Mouse (Mus musculus): Measurements from ENCODE around the gene Zbtb45. TPM values are rescaled to one million over a fixed set of nuclear protein-coding genes. Genes with fewer than 3 reads are reported as not detected.

Gene Zbtb45
- total RNA-seq, 4 experiments from 2014 or later: 27.0 to 29.6 (median 29.3) TPM

DNA sequence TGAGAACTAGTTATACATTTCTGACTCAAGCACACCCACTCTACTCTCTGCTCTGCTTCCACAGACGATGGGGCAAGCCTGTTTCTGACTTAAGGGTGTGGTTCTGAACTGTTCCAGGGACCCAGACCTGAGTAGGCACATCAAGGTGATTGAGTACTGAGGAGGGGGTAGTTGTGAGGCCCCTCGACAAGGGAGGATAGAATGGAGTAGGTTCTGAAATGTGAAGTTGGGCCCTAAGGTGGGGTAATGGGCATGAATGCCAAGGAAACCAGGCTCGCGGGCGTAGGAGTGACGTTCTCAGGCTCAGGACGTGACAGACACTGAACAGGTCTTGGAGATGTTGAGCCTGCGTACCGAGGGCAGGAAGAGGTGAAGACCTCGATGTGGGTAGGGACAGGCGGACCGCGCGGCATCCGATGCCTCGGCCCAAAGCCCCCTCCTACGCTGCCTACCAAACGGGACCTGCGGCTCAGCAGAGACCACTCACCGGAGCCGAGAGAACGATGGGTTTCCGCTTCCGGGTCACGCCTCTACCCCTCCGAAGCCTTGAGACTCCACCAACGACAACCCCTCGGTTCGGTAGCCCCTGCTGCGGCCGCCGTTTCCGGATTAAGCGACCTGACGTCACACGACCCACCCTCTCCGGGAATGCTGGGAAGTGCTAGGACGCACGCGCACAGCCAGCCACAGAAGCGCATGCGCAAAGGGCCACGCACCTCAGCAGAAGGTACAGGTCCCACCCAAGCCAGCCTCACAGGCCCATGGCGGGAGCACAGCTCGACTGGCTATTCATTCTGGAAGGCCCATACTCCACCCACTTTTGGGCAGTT, 24.5 kb upstream of the Zbtb45 start, which contains the start of gene Chmp2a:
Gene Chmp2a (minus strand): TSS at position 660 of the 830 bp plus-strand sequence.
- peak; percentile 98 for DNase-seq (ENCODE audit: low spot score in 2 of 2)

DNA sequence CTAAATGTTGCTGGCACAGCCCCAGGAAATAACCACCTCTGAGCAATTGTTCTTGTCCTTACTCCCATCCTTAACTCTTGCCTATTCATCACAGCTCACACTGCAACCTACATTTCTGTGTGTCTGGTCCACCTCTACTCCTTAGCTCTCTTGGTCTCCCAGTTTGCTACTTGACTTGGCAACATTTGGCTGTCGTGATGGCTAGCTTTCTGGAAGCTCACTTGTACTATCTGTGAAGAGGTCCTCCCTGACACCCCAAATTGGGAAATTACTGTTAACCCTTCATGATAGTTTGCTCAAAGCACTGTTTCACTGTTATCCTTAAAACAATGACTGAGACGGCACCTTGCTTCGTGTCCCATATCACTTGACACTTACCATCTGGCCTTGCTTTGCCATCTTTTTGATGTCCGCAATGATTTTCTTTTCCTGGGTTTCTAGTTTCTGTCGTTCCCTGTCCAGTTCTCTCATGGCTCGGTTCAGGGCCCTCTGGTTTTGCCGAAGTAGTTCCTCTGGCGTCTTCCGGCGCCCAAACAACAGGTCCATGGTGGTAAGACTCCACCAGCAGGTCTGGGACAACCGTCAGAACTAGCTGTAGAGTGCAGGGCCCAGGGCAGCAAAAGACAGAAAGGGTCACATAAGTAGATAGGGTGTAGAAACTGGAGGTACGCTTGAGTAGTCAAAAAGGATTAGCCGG, 23.8 kb upstream of the Zbtb45 start:
- DNase-seq (ENCODE audit: low spot score in 2 of 2): no peak

DNA sequence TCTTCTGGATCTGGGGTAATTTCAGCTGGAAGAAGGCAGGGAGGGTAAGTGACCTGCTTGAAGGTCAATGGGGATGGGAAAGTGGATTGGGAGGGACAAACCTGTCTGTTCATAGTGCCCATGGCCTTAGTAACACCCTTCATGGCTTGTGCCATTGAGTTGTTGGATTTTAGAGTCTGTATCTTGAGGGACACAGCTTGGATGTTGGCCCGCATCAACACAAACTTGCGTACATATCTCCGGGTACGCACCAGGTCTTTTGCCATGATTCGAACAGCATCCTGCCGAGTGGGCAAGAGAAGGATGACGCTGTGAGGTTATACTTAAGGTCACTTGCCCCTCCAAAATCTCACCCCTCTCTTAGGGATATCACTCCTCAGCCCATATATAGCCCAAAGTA, 22.7 kb upstream of the Zbtb45 start:
- no peak for DNase-seq (ENCODE audit: low spot score in 2 of 2)

DNA sequence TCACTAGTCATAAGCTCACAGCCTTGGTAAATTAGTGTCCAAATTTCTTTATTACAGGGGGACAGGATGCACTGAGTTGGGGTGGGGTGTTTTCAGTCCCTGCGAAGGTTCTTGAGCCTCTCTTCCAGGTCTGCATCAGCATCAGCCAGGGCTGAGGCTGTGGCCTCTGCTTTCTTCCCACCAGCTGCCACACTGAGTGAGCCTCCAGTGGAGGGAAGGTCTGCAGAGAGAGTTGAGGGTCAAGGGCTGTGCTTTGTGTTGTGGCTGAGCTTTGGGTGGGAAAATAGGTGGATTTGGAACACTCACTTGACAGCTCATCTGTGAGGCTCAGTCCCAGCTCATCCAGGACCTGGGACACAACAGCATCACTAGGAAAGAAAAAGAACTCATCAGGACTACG, 22.1 kb upstream of the Zbtb45 start:
- no peak for DNase-seq (ENCODE audit: low spot score in 2 of 2)

DNA sequence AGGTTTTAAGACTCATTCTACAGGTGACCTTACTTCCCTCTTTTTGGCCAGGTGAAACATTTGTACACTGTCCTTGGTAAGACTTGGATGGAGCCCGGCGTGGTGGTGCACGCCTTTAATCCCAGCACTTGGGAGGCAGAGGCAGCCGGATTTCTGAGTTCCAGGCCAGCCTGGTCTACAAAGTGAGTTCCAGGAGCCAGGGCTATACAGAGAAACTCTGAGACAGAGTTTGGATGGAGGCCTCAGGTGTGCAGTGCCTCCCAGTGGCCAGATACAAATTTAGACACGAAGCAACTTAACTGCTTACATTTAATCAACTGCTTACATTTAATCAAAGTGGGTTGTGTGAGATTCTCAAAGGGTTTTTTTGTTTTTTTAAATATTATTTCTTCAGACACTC, 21.2 kb upstream of the Zbtb45 start:
- DNase-seq (ENCODE audit: low spot score in 2 of 2): no peak

- DNase-seq (ENCODE audit: low spot score in 2 of 2): no peak
Measured at GRCm38 (mm10) chr7:13028986-13029385, 19.2 kb upstream of the Zbtb45 start.

GRCm38 (mm10) chr7:13025511-13026112, 15.8 kb upstream of the Zbtb45 start:
- no peak for DNase-seq (ENCODE audit: low spot score in 2 of 2)

DNA sequence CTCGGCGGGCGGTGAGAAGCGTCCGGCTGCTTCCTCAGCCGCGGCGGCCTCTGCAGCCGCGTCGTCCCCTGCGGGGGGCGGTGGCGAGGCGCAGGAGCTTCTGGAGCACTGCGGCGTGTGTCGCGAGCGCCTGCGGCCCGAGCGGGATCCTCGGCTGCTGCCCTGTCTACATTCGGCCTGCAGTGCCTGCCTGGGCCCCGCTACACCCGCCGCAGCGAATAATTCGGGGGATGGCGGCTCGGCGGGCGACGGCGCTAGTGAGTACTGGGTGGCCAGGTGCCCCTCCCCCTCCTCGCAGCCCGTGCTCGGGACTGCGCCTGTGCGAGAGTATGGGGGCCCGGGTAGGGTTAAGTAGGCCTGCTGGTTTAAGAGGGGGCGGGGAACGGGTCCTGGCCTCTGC, 15.0 kb upstream of the Zbtb45 start:
- DNase-seq (ENCODE audit: low spot score in 2 of 2): peak; percentile 78 to 79

DNA sequence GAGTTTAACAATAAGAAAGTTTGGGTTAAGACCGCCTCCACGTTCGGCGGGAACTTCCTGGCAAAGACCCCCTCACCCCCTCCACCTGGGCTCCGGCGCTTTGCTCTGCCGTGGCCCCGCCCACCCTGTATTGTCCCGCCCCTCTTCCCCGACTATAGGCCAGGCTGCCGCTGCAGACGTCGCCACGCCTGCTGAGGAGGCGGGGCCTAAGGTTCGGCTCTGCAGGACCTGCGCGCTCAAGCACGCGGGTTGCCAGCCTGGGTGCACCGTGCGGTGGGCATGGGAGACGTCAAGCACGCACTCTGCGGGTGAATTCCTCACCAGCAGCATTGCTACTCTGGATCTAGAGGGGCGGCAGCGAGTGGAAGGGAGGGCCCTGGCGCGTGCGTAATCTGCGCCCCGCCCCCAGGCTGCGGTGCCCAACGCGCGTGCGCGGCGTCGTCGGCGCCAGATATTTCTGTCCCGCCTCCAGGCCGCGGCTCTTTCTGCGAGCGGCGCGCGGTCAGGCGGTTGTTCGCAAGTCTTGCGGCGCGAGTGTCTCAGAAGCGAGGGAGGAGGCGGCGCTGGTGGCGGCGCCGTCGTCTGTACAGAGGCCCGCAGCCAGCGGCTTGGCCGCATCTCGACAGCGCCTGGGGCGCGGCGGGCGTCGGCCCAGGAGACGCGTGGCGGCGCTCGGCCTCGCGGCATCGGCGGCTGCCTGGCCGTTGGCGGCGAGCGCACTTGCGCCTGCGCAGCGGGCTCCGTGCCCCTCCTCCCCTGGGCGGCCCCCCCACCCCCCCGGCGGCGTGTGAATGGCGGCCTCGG, 14.3 kb upstream of the Zbtb45 start:
- peak; percentile 92 to 96 for DNase-seq (ENCODE audit: low spot score in 2 of 2)

- peak in 1 of 2 experiments; percentile 26 for DNase-seq (ENCODE audit: low spot score in 2 of 2)
Measured at GRCm38 (mm10) chr7:13022773-13023535, 13.1 kb upstream of the Zbtb45 start.

DNA sequence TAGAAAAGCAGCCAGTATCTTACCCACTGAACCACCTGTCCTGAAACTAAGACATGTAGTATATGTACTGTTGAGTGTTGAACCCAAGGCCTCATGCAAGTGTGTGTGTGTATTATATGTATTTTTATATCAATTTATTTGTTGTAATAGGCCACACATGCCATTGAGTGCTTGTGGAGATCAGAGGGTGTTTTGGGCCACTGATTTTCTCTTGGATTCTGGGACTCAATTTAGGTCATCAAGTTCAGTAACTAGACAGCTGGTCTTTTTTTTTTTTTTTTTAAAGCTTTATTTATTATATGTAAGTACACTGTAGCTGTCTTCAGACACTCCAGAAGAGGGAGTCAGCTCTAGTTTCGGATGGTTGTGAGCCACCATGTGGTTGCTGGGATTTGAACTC, 5.4 kb upstream of the Zbtb45 start:
- no peak for DNase-seq (ENCODE audit: low spot score in 2 of 2)

- no peak for DNase-seq (ENCODE audit: low spot score in 2 of 2)
Measured at GRCm38 (mm10) chr7:13014275-13014839, 4.5 kb upstream of the Zbtb45 start.

DNA sequence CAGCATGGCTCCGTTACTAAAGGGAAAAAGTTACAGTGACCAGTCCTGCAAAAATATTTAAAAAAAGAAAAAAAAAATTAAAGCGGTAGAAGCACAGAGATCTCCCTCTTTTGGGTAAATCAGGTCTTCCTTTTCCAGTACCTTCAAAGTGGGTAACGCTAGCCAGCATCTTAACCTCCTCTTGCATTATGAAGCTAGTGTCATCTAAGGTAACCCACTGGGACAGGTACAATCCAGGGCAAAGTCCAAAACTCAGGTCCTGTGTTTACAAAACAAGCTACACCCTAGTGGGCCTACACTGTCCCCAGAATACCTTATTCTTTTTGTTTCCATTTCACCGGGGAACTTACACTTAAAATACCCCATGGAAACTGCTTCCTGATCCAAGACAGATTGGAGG, 3.8 kb upstream of the Zbtb45 start:
- no peak for DNase-seq (ENCODE audit: low spot score in 2 of 2)

DNA sequence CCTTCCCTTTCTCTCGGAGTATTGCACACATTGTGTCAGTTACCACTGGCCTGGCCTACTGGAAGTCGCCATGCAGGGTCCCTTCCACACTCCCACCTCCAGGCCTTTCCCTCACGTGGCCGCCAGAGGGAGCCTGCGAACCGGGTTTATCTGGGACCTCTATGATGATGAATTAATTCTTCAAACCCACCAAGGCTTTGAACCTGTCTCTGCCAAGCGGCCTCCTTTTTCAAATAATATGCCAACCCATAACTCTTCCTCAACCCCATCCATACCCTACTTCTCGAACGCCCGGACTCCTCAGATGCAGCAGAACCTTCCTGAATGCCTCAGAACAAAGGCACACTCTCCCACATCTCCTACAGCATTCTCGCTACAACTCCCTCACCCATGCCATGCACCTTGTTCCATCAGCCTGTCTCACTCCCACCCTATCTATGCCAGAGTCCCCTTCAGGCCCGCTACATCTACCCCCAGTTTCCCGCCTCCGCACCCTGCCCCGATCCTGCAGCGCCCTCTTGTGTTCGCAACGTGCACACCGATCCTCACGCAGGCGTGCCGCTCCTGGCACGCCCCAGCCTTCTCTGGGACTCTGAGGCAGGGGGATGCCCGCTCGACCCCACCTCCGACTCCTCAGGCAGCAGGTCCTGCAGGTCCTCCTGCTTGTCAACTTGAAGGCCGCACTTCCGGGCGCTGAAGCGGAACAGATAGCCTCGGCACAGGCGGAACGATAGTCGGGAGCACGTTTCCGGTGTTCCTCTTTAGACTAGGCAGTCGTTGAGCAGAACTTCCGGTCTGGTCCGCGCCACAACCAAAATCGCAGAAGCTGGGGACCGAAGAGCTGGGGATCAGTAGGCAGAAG, 460 bp downstream of the Zbtb45 start:
- peak; percentile 93 to 94 for DNase-seq (ENCODE audit: low spot score in 2 of 2)

GRCm38 (mm10) chr7:13007341-13008092, 2.3 kb downstream of the Zbtb45 start:
- DNase-seq (ENCODE audit: low spot score in 2 of 2): no peak

- DNase-seq (ENCODE audit: low spot score in 2 of 2): no peak
Measured at GRCm38 (mm10) chr7:13006531-13006930, 3.3 kb downstream of the Zbtb45 start.

DNA sequence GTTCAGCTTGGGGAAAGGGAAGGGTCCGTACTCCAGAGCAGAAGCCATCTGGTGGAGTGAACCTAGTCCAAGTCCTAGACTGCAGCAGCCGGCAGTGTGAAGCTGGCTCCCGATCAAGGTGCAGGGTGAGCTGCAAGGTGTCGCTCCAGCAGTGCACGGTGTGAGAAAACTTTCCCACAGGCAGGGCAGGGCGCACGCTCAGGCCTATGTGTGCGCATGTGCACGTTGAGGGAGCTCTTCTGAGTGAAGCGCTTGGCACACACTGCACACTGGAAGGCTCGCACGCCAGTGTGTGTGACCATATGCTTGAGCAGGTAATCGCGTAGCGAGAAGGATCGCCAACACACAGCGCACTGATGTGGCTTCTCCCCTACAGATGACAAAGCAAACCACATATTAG, 3.8 kb downstream of the Zbtb45 start:
- no peak for DNase-seq (ENCODE audit: low spot score in 2 of 2)

DNA sequence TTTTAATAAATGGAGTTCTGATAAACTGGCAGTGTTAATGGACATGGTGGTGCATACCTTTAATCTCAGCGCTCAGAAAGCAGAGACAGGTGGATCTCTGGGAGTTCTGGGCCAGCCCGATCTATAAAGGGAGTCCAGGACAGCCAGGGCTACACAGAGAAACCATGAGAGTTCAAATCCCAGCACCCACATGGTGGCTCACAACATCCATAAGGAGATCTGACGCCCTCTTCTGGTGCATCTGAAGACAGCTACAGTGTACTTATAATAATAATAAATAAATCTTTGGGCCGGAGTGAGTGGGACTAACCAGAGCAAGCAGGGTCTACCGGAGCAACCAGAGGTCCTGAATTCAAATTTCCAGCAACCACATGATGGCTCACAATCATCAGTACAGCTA, 6.5 kb downstream of the Zbtb45 start:
- DNase-seq (ENCODE audit: low spot score in 2 of 2): no peak

- DNase-seq (ENCODE audit: low spot score in 2 of 2): no peak
Measured at GRCm38 (mm10) chr7:13001584-13001983, 8.2 kb downstream of the Zbtb45 start.
